ENCODE assay signal across 23 mouse cellular contexts in the genomic region with DNA sequence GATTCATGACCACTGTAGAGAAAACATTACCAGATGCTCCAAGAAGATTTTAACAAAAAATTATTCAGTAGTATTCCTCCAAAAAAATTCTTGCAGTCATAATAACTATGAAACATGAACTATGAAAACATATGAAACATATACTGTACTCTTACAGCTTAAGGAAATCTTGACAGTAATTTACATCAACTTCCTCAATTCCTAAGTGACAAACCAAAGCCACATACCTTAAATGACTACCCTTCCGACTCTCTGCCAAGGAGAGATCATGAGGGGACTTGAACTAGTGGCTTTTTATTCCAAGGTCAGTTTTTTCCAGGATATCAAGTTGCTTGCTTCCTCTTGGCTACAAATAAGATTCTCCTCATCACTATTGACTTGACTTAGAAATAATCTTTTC. TPM values are rescaled to one million over a fixed set of nuclear protein-coding genes. Genes with fewer than 3 reads are reported as not detected.
DNase-seq lines count a peak whose midpoint lies in the region; ATAC-seq and TF ChIP-seq lines count a peak whose summit lies in the region.
"Had no signal": no experiment of that assay in that cellular context is flagged by ENCODE, and none has a peak within 500 bp of the region (broad histone marks: within the 10 kb centered on the region; RNA-seq: fewer than 3 reads in every experiment).

No protein-coding gene starts in this region.

- TF ChIP-seq CTCF in kidney, adult 2 months (conservative IDR thresholded peaks at IDR 0.05; ENCODE audit: insufficient read depth, insufficient read length, low read depth, low read length), result no peak

- WGBS in midbrain, embryonic 14.5 days, result 91% methylated on average over 1 of the region's 1 CpGs
- WGBS in kidney, adult 2 months, result 67% methylated on average over 1 of the region's 1 CpGs

- H3K4me2 ChIP-seq in midbrain, embryonic 14.5 days (ENCODE audit: low read length), result no peak overlapping the region

- no peak for TF ChIP-seq POLR2A in kidney, adult 2 months (IDR thresholded peaks at IDR 0.05; ENCODE audit: low read depth, low read length)

- no peaks in the 10 kb centered on the region for H3K36me3 ChIP-seq in midbrain, embryonic 14.5 days (ENCODE audit: control insufficient read depth, insufficient read depth, low read length)
- H3K36me3 ChIP-seq in kidney, adult 2 months (ENCODE audit: control insufficient read depth, insufficient read depth, low read length), result no peaks in the 10 kb centered on the region
- H3K36me3 ChIP-seq: G1E had no signal

- peak; percentile 69; the same call in 1 of the 2 replicates for ATAC-seq in common myeloid progenitor, adult 5-6 weeks (replicated peaks; ENCODE audit: low read depth, poor library complexity, severe bottlenecking)
- peak; percentile 42; the same call in 1 of the 2 replicates for ATAC-seq in granulocyte monocyte progenitor cell, adult 5-6 weeks (replicated peaks; ENCODE audit: poor library complexity, severe bottlenecking)
- peak; percentile 55 for ATAC-seq in megakaryocyte progenitor cell, adult 5-6 weeks (replicated peaks; ENCODE audit: poor library complexity)
- no peak for ATAC-seq in midbrain, embryonic 14.5 days (ENCODE audit: low FRiP score, low TSS enrichment)
- ATAC-seq: activated CD4-positive, CD25-positive, alpha-beta regulatory T cell, adult 4 months; CD4-positive, CD25-positive, alpha-beta regulatory T cell, adult 4 months; Patski had no signal

- H3K9me3 ChIP-seq in midbrain, embryonic 14.5 days (ENCODE audit: control insufficient read depth, low read length), result no peaks in the 10 kb centered on the region
- H3K9me3 ChIP-seq: G1E had no signal

- no peak for DNase-seq in midbrain, embryonic 14.5 days
- DNase-seq in kidney, adult 2 months, result no peak
- no peak for DNase-seq in gastrocnemius, adult 18-20 months (ENCODE audit: low spot score)
- DNase-seq: adrenal gland, adult 2 months; adrenal gland, adult 8-10 months; adrenal gland, postnatal 10 days; adrenal gland, postnatal 14 days; adrenal gland, postnatal 25 days; adrenal gland, postnatal 36 days; B cell, adult 2 months; cerebellum, adult 11 months; cerebellum, adult 11-12 months; cerebellum, adult 18-20 months had no signal

- no peaks in the 10 kb centered on the region; the same call in 1 of the 2 replicates for H3K4me1 ChIP-seq in midbrain, embryonic 14.5 days (ENCODE audit: control insufficient read depth, insufficient read depth, low read length)
- H3K4me1 ChIP-seq in kidney, adult 2 months (ENCODE audit: control insufficient read depth, insufficient read depth, low read length), result no peaks in the 10 kb centered on the region

- no peaks in the 10 kb centered on the region for H3K27me3 ChIP-seq in midbrain, embryonic 14.5 days (ENCODE audit: control insufficient read depth, insufficient read depth, low read length)
- no peaks in the 10 kb centered on the region for H3K27me3 ChIP-seq in kidney, adult 2 months (replicated peaks; ENCODE audit: control insufficient read depth, insufficient read depth, low read length)
- H3K27me3 ChIP-seq: CH12.LX had no signal

- H3K4me3 ChIP-seq in midbrain, embryonic 14.5 days (replicated peaks; ENCODE audit: low read depth, low read length), result no peak overlapping the region
- no peak overlapping the region for H3K4me3 ChIP-seq in kidney, adult 2 months (ENCODE audit: insufficient read depth, low read depth, low read length)

- H3K9ac ChIP-seq in midbrain, embryonic 14.5 days (replicated peaks; ENCODE audit: low read length), result no peak overlapping the region

- no peak overlapping the region for H3K27ac ChIP-seq in midbrain, embryonic 14.5 days (replicated peaks; ENCODE audit: low read depth, low read length)
- H3K27ac ChIP-seq in kidney, adult 2 months (ENCODE audit: insufficient read depth, low read depth, low read length), result no peak overlapping the region

RNA-seq across cellular contexts. Expression of gene Col19a1, which starts 39.7 kb away (rescaled TPM):
- 0.34 and 0.55 TPM in 2 replicates for total RNA-seq in common myeloid progenitor, adult 5-6 weeks (2017)
- total RNA-seq in granulocyte monocyte progenitor cell, adult 5-6 weeks (2014; fragmentation: Nextera tagmentation), result not detected in 2 replicates
- 0.04 and 0.72 TPM in 2 replicates for total RNA-seq in granulocyte monocyte progenitor cell, adult 5-6 weeks (2017)
- total RNA-seq in megakaryocyte progenitor cell, adult 5-6 weeks (2015), result 0.05 and 0.17 TPM in 2 replicates
- 0.17 and 0.78 TPM in 2 replicates for total RNA-seq in megakaryocyte progenitor cell, adult 5-6 weeks (2017)
- polyA plus RNA-seq in midbrain, embryonic 14.5 days (2014; fragmentation: Nextera tagmentation; extraction: Ambion mirVana), result 1.00 and 1.2 TPM in 2 replicates
- 0.03 and 0.10 TPM in 2 replicates for polyA plus RNA-seq in kidney, adult 2 months (2012; rRNA removed)
- total RNA-seq in gastrocnemius, adult 18-20 months (2021), result 1 to 10 TPM; 1.1 TPM
- total RNA-seq: adrenal gland, postnatal 14 days; adrenal gland, postnatal 25 days; CH12.LX; ES-E14; MEL had no signal
- polyA plus RNA-seq: adrenal gland, adult 2 months; CD4-positive, CD25-positive, alpha-beta regulatory T cell, adult 4 months; G1E; Patski had no signal
